Mouse (Mus musculus): ENCODE data around the gene Sirt6.

Gene Sirt6

GRCm38 (mm10) chr10:81592631-81593030, 35.0 kb downstream of the Sirt6 start:
- DNase-seq = no peak

GRCm38 (mm10) chr10:81591846-81592245, 35.8 kb downstream of the Sirt6 start:
- no peak for DNase-seq

- DNase-seq = no peak
Observed at GRCm38 (mm10) chr10:81588739-81589138, 38.9 kb downstream of the Sirt6 start.

GRCm38 (mm10) chr10:81583347-81583746, 44.2 kb downstream of the Sirt6 start:
- DNase-seq = no peak

GRCm38 (mm10) chr10:81580441-81581070, 47.0 kb downstream of the Sirt6 start:
- DNase-seq = no peak

GRCm38 (mm10) chr10:81579967-81580366, 47.6 kb downstream of the Sirt6 start:
- no peak for DNase-seq

- peak; percentile 58 for DNase-seq
Observed at GRCm38 (mm10) chr10:81575695-81576094, 51.9 kb downstream of the Sirt6 start.

- DNase-seq = peak; percentile 59
Observed at GRCm38 (mm10) chr10:81575208-81575631, 52.4 kb downstream of the Sirt6 start.

- no peak for DNase-seq
Observed at GRCm38 (mm10) chr10:81574081-81575056, 53.2 kb downstream of the Sirt6 start, which contains the start of gene Tle2. Gene Tle2, plus strand, starts transcription at chr10:81574561.

- peak; percentile 87 for DNase-seq
Observed at GRCm38 (mm10) chr10:81572975-81573374, 54.6 kb downstream of the Sirt6 start.

GRCm38 (mm10) chr10:81572133-81572671, 55.4 kb downstream of the Sirt6 start:
- no peak for DNase-seq

All from liver (tissue).